Mouse (Mus musculus) bone marrow macrophage, adult 2 months (primary cell): Measurements from ENCODE around the gene Esd.

Source experiments
- CTCF ChIP-seq: IDR thresholded peaks from 2 replicates; pipeline ENCODE4 v1.5.1; 2012; ENCODE audit warnings: low read depth, mild to moderate bottlenecking, low read length, moderate library complexity
- POLR2A ChIP-seq: IDR thresholded peaks from 2 replicates; pipeline ENCODE4 v1.6.1; 2012; ENCODE audit warnings: mild to moderate bottlenecking, low read depth, low read length, borderline replicate concordance

DNA sequence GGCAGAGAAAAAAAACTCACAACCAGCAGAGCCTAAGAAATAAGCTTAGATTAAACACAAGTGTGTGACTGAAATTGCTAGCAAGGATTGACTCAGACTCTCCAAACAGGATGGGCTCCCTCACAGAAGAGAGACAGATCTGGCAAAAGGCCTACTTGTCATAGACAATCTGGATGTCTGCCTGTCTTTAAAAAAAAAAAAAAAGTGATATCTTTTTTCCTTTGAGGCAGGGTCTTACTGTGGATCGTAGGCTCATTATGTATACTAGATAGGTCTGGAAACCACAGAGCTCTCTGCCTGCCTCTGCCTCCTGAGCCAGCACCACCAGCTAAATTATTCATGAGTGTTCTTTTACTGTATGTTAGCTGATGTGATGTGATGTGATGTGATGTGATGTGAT, 35.8 kb downstream of the Esd start:
- TF ChIP-seq CTCF (no peak), POLR2A (no peak)
